ENCODE assay signal across 8 mouse cellular contexts in genomic region chr8:120364093-120364725, GRCm38 (mm10).
DNase-seq lines count a peak whose midpoint lies in the region; ATAC-seq lines count a peak whose summit lies in the region.

No protein-coding gene starts in this region.

- H3K4me3 ChIP-seq in forebrain, embryonic 10.5 days, result no peak overlapping the region
- no peak overlapping the region for H3K4me3 ChIP-seq in forebrain, embryonic 13.5 days
- H3K4me3 ChIP-seq in kidney, embryonic 16.5 days (ENCODE audit: low read length), result no peak overlapping the region

- no peak for ATAC-seq in forebrain, embryonic 13.5 days
- peak; percentile 18 for ATAC-seq in granulocyte monocyte progenitor cell, adult 5-6 weeks (replicated peaks; ENCODE audit: poor library complexity, severe bottlenecking)
- ATAC-seq in kidney, embryonic 16.5 days (ENCODE audit: low FRiP score, low TSS enrichment), result 0 out of 2 replicates have a peak, but pooled peaks have one; percentile 4

- H3K9me3 ChIP-seq in forebrain, embryonic 10.5 days, result no peaks in the 10 kb centered on the region
- no peaks in the 10 kb centered on the region for H3K9me3 ChIP-seq in forebrain, embryonic 13.5 days (replicated peaks)
- no peaks in the 10 kb centered on the region for H3K9me3 ChIP-seq in kidney, embryonic 16.5 days (ENCODE audit: low read length)

- no peaks in the 10 kb centered on the region for H3K36me3 ChIP-seq in forebrain, embryonic 10.5 days (replicated peaks)
- no peaks in the 10 kb centered on the region for H3K36me3 ChIP-seq in forebrain, embryonic 13.5 days (ENCODE audit: poor library complexity, severe bottlenecking)
- no peaks in the 10 kb centered on the region for H3K36me3 ChIP-seq in kidney, embryonic 16.5 days (ENCODE audit: insufficient read depth, low read length)

- 42% methylated on average over 7 of the region's 7 CpGs for WGBS in forebrain, embryonic 10.5 days
- 40% methylated on average over 7 of the region's 7 CpGs for WGBS in forebrain, embryonic 13.5 days
- WGBS in kidney, embryonic 16.5 days, result 33% methylated on average over 7 of the region's 7 CpGs

- no peak overlapping the region for H3K4me2 ChIP-seq in forebrain, embryonic 13.5 days
- no peak overlapping the region for H3K4me2 ChIP-seq in kidney, embryonic 16.5 days (replicated peaks; ENCODE audit: low read depth, low read length)

- peak overlapping the region; percentile 74 for H3K27ac ChIP-seq in forebrain, embryonic 10.5 days
- no peak overlapping the region for H3K27ac ChIP-seq in forebrain, embryonic 13.5 days
- peak overlapping the region; percentile 52 for H3K27ac ChIP-seq in kidney, embryonic 16.5 days (ENCODE audit: low read length)

- peaks cover 21% of the 10 kb centered on the region for H3K27me3 ChIP-seq in forebrain, embryonic 10.5 days (ENCODE audit: poor library complexity, severe bottlenecking)
- no peaks in the 10 kb centered on the region; the same call in 1 of the 2 replicates for H3K27me3 ChIP-seq in forebrain, embryonic 13.5 days
- H3K27me3 ChIP-seq in kidney, embryonic 16.5 days (ENCODE audit: insufficient read depth, low read length), result peaks cover 5% of the 10 kb centered on the region; the same call in 1 of the 2 replicates

- peaks cover 91% of the 10 kb centered on the region for H3K4me1 ChIP-seq in forebrain, embryonic 10.5 days
- H3K4me1 ChIP-seq in forebrain, embryonic 13.5 days, result peaks cover 59% of the 10 kb centered on the region
- H3K4me1 ChIP-seq in kidney, embryonic 16.5 days (ENCODE audit: insufficient read depth, low read length), result peaks cover 40% of the 10 kb centered on the region

- DNase-seq in forebrain, embryonic 10.5 days (ENCODE audit: extremely low spot score, low spot score), result no peak
- DNase-seq in ES-CJ7 (ENCODE audit: low read depth, low spot score), result peak; percentile 74
- DNase-seq in lung, postnatal 36 days, result peak; percentile 74
- DNase-seq in testis, postnatal 10 days (ENCODE audit: low spot score), result peak; percentile 75
- DNase-seq in frontal cortex, postnatal 10 days (ENCODE audit: low spot score in 2 of 2), result no peak

- H3K9ac ChIP-seq in forebrain, embryonic 13.5 days, result no peak overlapping the region
- H3K9ac ChIP-seq in kidney, embryonic 16.5 days (replicated peaks; ENCODE audit: low read length), result no peak overlapping the region

Comparison
In these comparisons a context has a peak if more than half of its experiments do, and no peak if none do; other contexts are left out.
1. DNase-seq: peak in ES-CJ7 (single experiment), lung, postnatal 36 days (single experiment) and testis, postnatal 10 days (single experiment); none in forebrain, embryonic 10.5 days (single experiment) and frontal cortex, postnatal 10 days (0 of 2).